Mouse (Mus musculus) C2C12 (cell line): Measurements from ENCODE around the gene Bpi. TPM values are rescaled to one million over a fixed set of nuclear protein-coding genes. Genes with fewer than 3 reads are reported as not detected.

Experiments
- H3K27me3 ChIP-seq: one replicate; pipeline ENCODE4 v1.6.1; 2011; ENCODE audit not compliant: control insufficient read depth, insufficient read depth, insufficient read length
- H3K36me3 ChIP-seq: one replicate; pipeline ENCODE4 v1.6.1; 2011; ENCODE audit not compliant: control insufficient read depth, insufficient read depth
- H3K4me3 ChIP-seq: one replicate; pipeline ENCODE4 v1.5.1; 2011; ENCODE audit warnings: mild to moderate bottlenecking, control low read depth; ENCODE audit not compliant: poor library complexity, insufficient read depth, severe bottlenecking
- H3K79me2 ChIP-seq: one replicate; pipeline ENCODE4 v1.6.1; 2011; ENCODE audit not compliant: control insufficient read depth, insufficient read depth
- H3K79me3 ChIP-seq: one replicate; pipeline ENCODE4 v1.6.1; 2011; ENCODE audit warnings: low read depth, control low read depth
- H3ac ChIP-seq: one replicate; pipeline ENCODE3; 2011; ENCODE audit warnings: low read depth; ENCODE audit not compliant: control insufficient read depth, insufficient read length
- CEBPB ChIP-seq: IDR thresholded peaks from one replicate; pipeline ENCODE4 v1.6.1; 2011; ENCODE audit warnings: low read depth, mild to moderate bottlenecking, control low read depth, moderate library complexity
- MAX ChIP-seq: IDR thresholded peaks from one replicate; pipeline ENCODE4 v1.6.1; 2011; ENCODE audit warnings: mild to moderate bottlenecking, control low read depth
- MYOD1 ChIP-seq: IDR thresholded peaks from one replicate; pipeline ENCODE4 v1.6.1; 2011; ENCODE audit warnings: low read depth; ENCODE audit not compliant: control insufficient read depth, insufficient read length
- MYOG ChIP-seq: IDR thresholded peaks from one replicate; pipeline ENCODE4 v1.6.1; 2011; ENCODE audit not compliant: control insufficient read depth, insufficient read length; ENCODE audit errors: extremely low read depth
- USF1 ChIP-seq: IDR thresholded peaks from one replicate; pipeline ENCODE4 v1.6.1; 2011; ENCODE audit warnings: low read depth, mild to moderate bottlenecking, control low read depth, moderate library complexity
- microRNA-seq: library from miRNA; unstranded; fragments of <30 nt; microRNA quantifications from one replicate; pipeline ENCODE4, GENCODE M21; 2019; ENCODE audit warnings: borderline microRNAs expressed
- polyA plus RNA-seq: library from polyadenylated mRNA; unstranded; fragments of >200 nt; fragmentation: generic; extraction: Trizol; gene quantifications from one replicate; pipeline ENCODE4 v1.2.1, GENCODE M21; 2012; ENCODE audit warnings: missing spikeins

Gene Bpi
- polyA plus RNA-seq, 1 experiment = not detected

DNA sequence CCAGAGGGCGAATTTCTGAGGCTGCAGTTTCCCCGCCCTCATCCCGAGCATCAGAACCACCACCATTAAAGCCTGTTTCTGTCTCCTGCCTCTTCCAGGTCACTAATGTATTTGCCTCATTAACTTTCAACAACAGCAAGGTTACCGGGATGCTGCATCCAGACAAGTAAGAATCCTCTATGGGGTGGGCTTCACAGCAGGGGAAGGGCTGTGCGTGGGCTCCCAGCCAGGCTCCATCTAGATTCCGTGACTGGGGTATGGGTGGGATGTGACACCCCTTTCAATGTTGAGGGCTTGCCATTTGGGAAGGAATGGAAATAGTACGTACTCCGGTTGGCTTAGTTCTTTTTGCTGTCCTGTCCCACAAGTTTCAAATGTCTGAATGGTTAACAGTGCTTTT lies 67.7 kb downstream of the Bpi start:
- TF ChIP-seq MAX (no peak), MYOD1 (no peak), USF1 (no peak), CEBPB (no peak), MYOG (no peak)
- no peaks in the 10 kb centered on the region for H3K79me3 ChIP-seq
- H3ac ChIP-seq = no peak overlapping the region
- H3K27me3 ChIP-seq = peaks cover 40% of the 10 kb centered on the region
- no peaks in the 10 kb centered on the region for H3K36me3 ChIP-seq
- no peak overlapping the region for H3K4me3 ChIP-seq
- no peaks in the 10 kb centered on the region for H3K79me2 ChIP-seq

Small RNAs within 50 kb of the gene (microRNA-seq; reads per million reads assigned to microRNA genes)
- gene Mir7685 = not detected

Other genes with a start within 250 kb of the Bpi start
- gene Tti1, start 229.7 kb upstream of the Bpi start, polyA plus RNA-seq = 12.5 TPM
- gene Rprd1b, start 229.6 kb upstream of the Bpi start, polyA plus RNA-seq = 11.4 TPM
- gene Tgm2, start 111.7 kb upstream of the Bpi start, polyA plus RNA-seq = 1.1 TPM
- gene D630003M21Rik, start 28.9 kb upstream of the Bpi start, polyA plus RNA-seq = 0.01 TPM
- not detected for gene Lbp, start 48.4 kb downstream of the Bpi start, polyA plus RNA-seq
- not detected for gene Snhg11, start 117.5 kb downstream of the Bpi start, polyA plus RNA-seq
- gene Ralgapb, start 151.8 kb downstream of the Bpi start, polyA plus RNA-seq = 8.4 TPM
- gene Adig, start 244.5 kb downstream of the Bpi start, polyA plus RNA-seq = 0.06 TPM